Mouse (Mus musculus): ENCODE measurements at regions not wholly inside any gene's neighbourhood (a gene's known extent, or its start where the extent isn't known, plus 50 kb on each side); places are given as distances from the start of the nearest gene placed in this dataset.
"Not testable (repeated sequence)": the region's sequence is repeated elsewhere in the genome, so short reads cannot be mapped to it uniquely, and the experiment has no call there.

DNA sequence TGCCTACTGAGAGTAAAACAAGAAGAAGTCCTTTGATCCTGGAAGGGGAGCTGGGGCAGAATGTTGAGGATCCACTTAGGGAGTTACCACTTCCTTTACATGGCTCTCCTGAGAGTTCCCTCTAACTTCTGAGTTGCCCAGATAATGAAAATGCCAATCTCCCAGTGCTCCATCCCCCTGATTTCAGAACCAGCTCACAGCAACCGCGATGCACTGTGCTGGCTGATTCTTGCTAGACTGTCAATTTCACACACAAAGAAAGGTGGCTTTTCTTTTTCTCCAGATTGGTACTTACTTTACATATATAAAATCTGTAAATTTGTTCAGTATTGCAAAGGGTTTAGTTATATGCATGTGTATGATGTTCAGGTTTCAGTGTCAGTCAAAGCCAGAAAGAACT, 1248.1 kb upstream of the Adam24 start:
- no peak for DNase-seq

DNA sequence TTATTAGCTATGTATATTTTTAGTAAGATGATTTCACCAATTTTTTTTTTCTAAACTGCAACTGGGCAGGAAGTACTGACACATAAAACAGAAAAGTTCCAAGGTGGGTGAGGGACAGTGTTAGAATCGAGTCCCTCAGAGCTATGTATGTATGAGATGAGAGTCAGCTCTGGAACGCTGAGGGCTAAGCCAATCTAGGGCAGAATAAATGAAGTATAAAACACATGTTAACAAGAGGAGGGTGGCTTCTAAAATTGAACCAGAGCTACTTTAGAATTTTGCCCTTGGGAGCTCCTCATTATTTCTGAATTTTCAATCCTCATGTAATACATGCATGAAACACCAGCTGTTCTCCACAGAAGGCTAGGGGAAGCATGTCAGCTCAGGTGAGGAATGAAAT, 1247.5 kb upstream of the Adam24 start:
- DNase-seq, result peak; percentile 14

DNA sequence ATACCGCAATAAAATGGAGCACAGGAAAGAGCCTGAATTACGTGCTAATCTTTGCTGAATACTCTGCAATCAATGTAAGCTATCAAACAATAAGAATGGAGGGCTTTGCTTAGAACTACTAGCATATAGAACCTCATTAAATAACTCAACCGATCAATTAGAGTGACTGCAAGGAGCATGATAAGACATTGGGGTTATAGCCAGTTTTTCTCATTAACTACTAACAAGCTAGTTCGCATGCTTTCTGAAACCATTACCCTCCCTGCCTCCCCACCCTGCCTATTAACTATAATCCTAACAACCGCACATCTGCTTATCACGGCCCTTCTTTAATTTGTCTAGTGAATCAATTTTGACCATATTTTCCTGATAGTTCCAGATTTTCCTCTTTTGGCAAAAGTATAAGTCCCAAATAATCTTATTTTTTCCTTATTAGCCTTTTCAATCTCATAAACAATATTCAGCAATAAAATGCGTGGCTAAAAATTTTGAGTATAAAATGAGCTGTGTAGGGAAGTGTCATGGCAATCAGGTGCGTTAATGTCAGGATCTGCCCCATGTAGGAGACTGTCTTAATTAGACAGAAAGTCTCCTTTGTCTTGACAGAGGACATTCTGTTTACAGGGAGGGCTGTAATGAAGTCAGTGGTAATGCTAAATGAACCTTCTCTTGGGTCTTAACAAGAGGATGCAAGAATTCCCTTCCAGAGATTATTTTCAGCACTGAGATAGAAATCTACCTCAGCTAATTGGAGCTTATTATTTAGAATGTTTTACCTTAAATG, 1234.1 kb upstream of the Adam24 start:
- DNase-seq, result no peak

DNA sequence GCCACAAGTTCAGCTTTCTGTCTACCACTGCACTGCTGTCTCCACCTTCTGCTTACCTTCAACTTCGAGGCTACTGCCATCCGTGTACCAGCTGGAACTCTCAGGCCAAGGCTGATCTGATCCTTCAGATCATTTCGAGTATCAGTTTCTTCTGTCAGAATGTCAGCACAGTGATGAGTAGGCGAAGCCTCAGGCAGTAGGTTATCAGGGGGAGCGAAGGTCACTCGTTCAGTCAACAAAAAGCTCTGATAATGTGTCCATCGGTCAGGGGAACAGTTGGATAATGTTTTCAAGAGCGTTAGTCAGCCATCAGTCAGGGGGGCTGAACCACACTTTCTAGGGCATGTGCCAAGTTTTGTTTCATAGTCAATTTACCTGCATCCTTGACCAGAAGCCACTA, 1183.7 kb upstream of the Adam24 start:
- DNase-seq, result not testable (repeated sequence)

- no peak for DNase-seq
Measured at GRCm38 (mm10) chr8:39500419-39500818, 1174.5 kb upstream of the Adam24 start.

DNA sequence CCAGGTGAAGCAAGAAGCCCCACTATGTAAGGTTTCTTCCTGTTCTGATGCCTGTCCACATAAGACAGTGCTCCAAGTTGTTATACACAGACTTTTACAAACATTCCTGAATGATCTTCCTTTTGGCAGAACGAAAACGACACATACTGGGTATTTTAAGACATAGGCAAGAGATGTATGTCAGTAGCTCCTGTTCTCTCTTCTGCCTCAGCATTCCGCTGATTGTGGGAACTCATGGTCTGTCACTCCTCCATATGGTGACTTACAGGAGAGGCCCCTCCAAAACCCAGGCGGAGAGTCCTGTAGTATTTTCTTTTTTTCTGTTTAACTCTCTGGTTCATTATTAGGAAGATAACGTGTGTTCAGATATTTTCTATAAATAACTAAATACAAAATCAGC, 1170.6 kb upstream of the Adam24 start:
- DNase-seq, result no peak

- no peak for DNase-seq
Measured at GRCm38 (mm10) chr8:39512967-39513366, 1161.9 kb upstream of the Adam24 start.
